Mouse (Mus musculus): Measurements from ENCODE around the gene St3gal2. TPM values are rescaled to one million over a fixed set of nuclear protein-coding genes. Genes with fewer than 3 reads are reported as not detected.

St3gal2 gene
- polyA plus RNA-seq, 1 experiment, result 4.7 TPM

GRCm38 (mm10) chr8:110959071-110959780, 39.5 kb downstream of the St3gal2 start:
- Histone ChIP-seq H3K27me3 (ENCODE audit: control insufficient read depth, insufficient read depth, low read length) (no peaks in the 10 kb centered on the region), H3K27ac (ENCODE audit: control insufficient read depth, insufficient read depth, low read depth, low read length) (no peak overlapping the region), H3K4me1 (ENCODE audit: control insufficient read depth, insufficient read depth, low read length) (no peaks in the 10 kb centered on the region), H3K4me3 (ENCODE audit: control insufficient read depth, low read depth, low read length) (no peak overlapping the region), H3K36me3 (ENCODE audit: control insufficient read depth, insufficient read depth, low read length) (no peaks in the 10 kb centered on the region)
- TF ChIP-seq POLR2A (IDR thresholded peaks at IDR 0.05; ENCODE audit: control insufficient read depth, low read depth, low read length) (no peak), CTCF (IDR thresholded peaks at IDR 0.05; ENCODE audit: control insufficient read depth, insufficient read depth, insufficient replicate concordance, low read depth, low read length) (no peak)

GRCm38 (mm10) chr8:110959906-110960305, 40.2 kb downstream of the St3gal2 start:
- no peaks in the 10 kb centered on the region for H3K4me1 ChIP-seq (ENCODE audit: control insufficient read depth, insufficient read depth, low read length)
- TF ChIP-seq CTCF (IDR thresholded peaks at IDR 0.05; ENCODE audit: control insufficient read depth, insufficient read depth, insufficient replicate concordance, low read depth, low read length) (no peak), POLR2A (IDR thresholded peaks at IDR 0.05; ENCODE audit: control insufficient read depth, low read depth, low read length) (no peak)
- no peak overlapping the region for H3K4me3 ChIP-seq (ENCODE audit: control insufficient read depth, low read depth, low read length)
- H3K27me3 ChIP-seq (ENCODE audit: control insufficient read depth, insufficient read depth, low read length), result no peaks in the 10 kb centered on the region
- H3K27ac ChIP-seq (ENCODE audit: control insufficient read depth, insufficient read depth, low read depth, low read length), result no peak overlapping the region
- no peaks in the 10 kb centered on the region for H3K36me3 ChIP-seq (ENCODE audit: control insufficient read depth, insufficient read depth, low read length)

GRCm38 (mm10) chr8:110963051-110963450, 43.3 kb downstream of the St3gal2 start:
- no peak overlapping the region for H3K4me3 ChIP-seq (ENCODE audit: control insufficient read depth, low read depth, low read length)
- no peaks in the 10 kb centered on the region for H3K27me3 ChIP-seq (ENCODE audit: control insufficient read depth, insufficient read depth, low read length)
- H3K27ac ChIP-seq (ENCODE audit: control insufficient read depth, insufficient read depth, low read depth, low read length), result no peak overlapping the region
- no peaks in the 10 kb centered on the region for H3K4me1 ChIP-seq (ENCODE audit: control insufficient read depth, insufficient read depth, low read length)
- no peak for TF ChIP-seq CTCF (IDR thresholded peaks at IDR 0.05; ENCODE audit: control insufficient read depth, insufficient read depth, insufficient replicate concordance, low read depth, low read length)
- TF ChIP-seq POLR2A (IDR thresholded peaks at IDR 0.05; ENCODE audit: control insufficient read depth, low read depth, low read length), result no peak
- no peaks in the 10 kb centered on the region for H3K36me3 ChIP-seq (ENCODE audit: control insufficient read depth, insufficient read depth, low read length)

- H3K27ac ChIP-seq (ENCODE audit: control insufficient read depth, insufficient read depth, low read depth, low read length), result no peak overlapping the region
- TF ChIP-seq CTCF (IDR thresholded peaks at IDR 0.05; ENCODE audit: control insufficient read depth, insufficient read depth, insufficient replicate concordance, low read depth, low read length) (no peak), POLR2A (IDR thresholded peaks at IDR 0.05; ENCODE audit: control insufficient read depth, low read depth, low read length) (no peak)
- no peaks in the 10 kb centered on the region for H3K36me3 ChIP-seq (ENCODE audit: control insufficient read depth, insufficient read depth, low read length)
These were observed 44.9 kb downstream of the St3gal2 start for GRCm38 (mm10) chr8:110964666-110965065.

DNA sequence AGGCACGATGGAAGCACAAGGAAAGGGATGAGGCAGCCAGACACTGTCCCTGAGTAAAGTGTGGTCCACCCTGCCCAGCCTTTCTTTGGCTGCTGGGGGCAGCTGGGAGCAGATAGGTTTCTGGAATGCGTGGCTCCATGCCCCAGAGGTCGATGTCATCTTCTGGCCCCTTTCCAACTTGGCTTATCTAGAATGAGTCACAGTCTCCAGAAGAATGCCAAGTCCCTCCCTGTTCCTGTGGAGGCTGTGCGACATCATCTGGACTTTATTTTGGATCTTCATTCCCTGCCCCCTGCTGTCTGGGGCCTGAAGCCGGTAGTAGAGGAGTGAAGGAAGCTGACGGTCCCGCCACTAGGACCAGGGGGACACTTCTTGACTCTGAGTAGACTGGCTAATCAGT, 45.9 kb downstream of the St3gal2 start:
- Histone ChIP-seq H3K27ac (ENCODE audit: control insufficient read depth, insufficient read depth, low read depth, low read length) (no peak overlapping the region), H3K4me1 (ENCODE audit: control insufficient read depth, insufficient read depth, low read length) (peaks cover 8% of the 10 kb centered on the region), H3K36me3 (ENCODE audit: control insufficient read depth, insufficient read depth, low read length) (no peaks in the 10 kb centered on the region), H3K27me3 (ENCODE audit: control insufficient read depth, insufficient read depth, low read length) (no peaks in the 10 kb centered on the region), H3K4me3 (ENCODE audit: control insufficient read depth, low read depth, low read length) (no peak overlapping the region)
- TF ChIP-seq CTCF (IDR thresholded peaks at IDR 0.05; ENCODE audit: control insufficient read depth, insufficient read depth, insufficient replicate concordance, low read depth, low read length), result no peak

More at GRCm38 (mm10) chr8:110964666-110965065, 44.9 kb downstream of the St3gal2 start:
- Histone ChIP-seq H3K4me1 (ENCODE audit: control insufficient read depth, insufficient read depth, low read length) (peaks cover 4% of the 10 kb centered on the region), H3K4me3 (ENCODE audit: control insufficient read depth, low read depth, low read length) (no peak overlapping the region), H3K27me3 (ENCODE audit: control insufficient read depth, insufficient read depth, low read length) (no peaks in the 10 kb centered on the region)

- no peak overlapping the region for H3K27ac ChIP-seq (ENCODE audit: control insufficient read depth, insufficient read depth, low read depth, low read length)
- H3K4me3 ChIP-seq (ENCODE audit: control insufficient read depth, low read depth, low read length), result no peak overlapping the region
- H3K27me3 ChIP-seq (ENCODE audit: control insufficient read depth, insufficient read depth, low read length), result no peaks in the 10 kb centered on the region
- H3K4me1 ChIP-seq (ENCODE audit: control insufficient read depth, insufficient read depth, low read length), result peaks cover 13% of the 10 kb centered on the region
- no peak for TF ChIP-seq CTCF (IDR thresholded peaks at IDR 0.05; ENCODE audit: control insufficient read depth, insufficient read depth, insufficient replicate concordance, low read depth, low read length)
- TF ChIP-seq POLR2A (IDR thresholded peaks at IDR 0.05; ENCODE audit: control insufficient read depth, low read depth, low read length), result no peak
- no peaks in the 10 kb centered on the region for H3K36me3 ChIP-seq (ENCODE audit: control insufficient read depth, insufficient read depth, low read length)
These were observed 46.9 kb downstream of the St3gal2 start for GRCm38 (mm10) chr8:110966586-110966985.

DNA sequence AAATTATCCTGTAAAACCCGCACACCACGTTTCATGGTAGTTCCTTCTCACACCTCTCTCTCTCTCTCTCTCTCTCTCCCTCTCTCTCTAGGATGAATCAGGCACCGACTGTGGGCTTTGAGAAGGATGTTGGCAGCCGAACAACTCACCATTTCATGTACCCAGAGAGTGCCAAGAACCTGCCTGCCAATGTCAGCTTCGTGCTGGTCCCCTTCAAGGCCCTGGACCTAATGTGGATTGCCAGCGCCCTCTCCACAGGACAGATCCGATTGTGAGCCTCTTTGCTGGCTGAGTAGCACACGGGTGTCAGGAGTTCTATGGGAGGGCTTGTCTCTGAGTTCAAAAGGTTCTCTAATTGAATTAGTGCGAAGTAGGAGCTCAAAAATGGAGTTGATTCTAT, 47.6 kb downstream of the St3gal2 start:
- Histone ChIP-seq H3K27ac (ENCODE audit: control insufficient read depth, insufficient read depth, low read depth, low read length) (no peak overlapping the region), H3K36me3 (ENCODE audit: control insufficient read depth, insufficient read depth, low read length) (no peaks in the 10 kb centered on the region), H3K27me3 (ENCODE audit: control insufficient read depth, insufficient read depth, low read length) (no peaks in the 10 kb centered on the region), H3K4me3 (ENCODE audit: control insufficient read depth, low read depth, low read length) (no peak overlapping the region), H3K4me1 (ENCODE audit: control insufficient read depth, insufficient read depth, low read length) (peaks cover 13% of the 10 kb centered on the region)
- TF ChIP-seq POLR2A (IDR thresholded peaks at IDR 0.05; ENCODE audit: control insufficient read depth, low read depth, low read length) (no peak), CTCF (IDR thresholded peaks at IDR 0.05; ENCODE audit: control insufficient read depth, insufficient read depth, insufficient replicate concordance, low read depth, low read length) (no peak)
